Mouse (Mus musculus) stomach, embryonic 15.5 days (tissue): ENCODE results near the gene Cnot1. TPM values are rescaled to one million over a fixed set of nuclear protein-coding genes. Genes with fewer than 3 reads are reported as not detected.

Experiments
- ATAC-seq: fragments of 200-750 bp; cut with Nextera tagmentation; 2 replicates; pipeline ENCODE4 v1.8.0; 2017; ENCODE audit warnings: low read depth, moderate number of reproducible peaks, moderate TSS enrichment; ENCODE audit not compliant: insufficient read depth, low FRiP score
- H3K27ac ChIP-seq: fragments of 300-500 bp; sonication (generic); 2 replicates; pipeline ENCODE4 v1.5.1; 2015; ENCODE audit warnings: mild to moderate bottlenecking, inconsistent platforms
- H3K27me3 ChIP-seq: fragments of 300-500 bp; sonication (generic); replicated peaks from 2 replicates; pipeline ENCODE4 v1.6.1; 2015; ENCODE audit warnings: inconsistent platforms
- H3K36me3 ChIP-seq: fragments of 300-500 bp; sonication (generic); 2 replicates; pipeline ENCODE4 v1.6.1; 2015; ENCODE audit warnings: inconsistent platforms
- H3K4me1 ChIP-seq: fragments of 300-500 bp; sonication (generic); 2 replicates; pipeline ENCODE4 v1.6.1; 2015; ENCODE audit warnings: inconsistent platforms
- H3K4me2 ChIP-seq: fragments of 300-500 bp; sonication (generic); 2 replicates; pipeline ENCODE4 v1.6.1; 2015; ENCODE audit warnings: mild to moderate bottlenecking, inconsistent platforms
- H3K4me3 ChIP-seq: fragments of 300-500 bp; sonication (generic); replicated peaks from 2 replicates; pipeline ENCODE4 v1.5.1; 2015; ENCODE audit warnings: inconsistent platforms
- H3K9ac ChIP-seq: fragments of 300-500 bp; sonication (generic); 2 replicates; pipeline ENCODE4 v1.6.1; 2015; ENCODE audit warnings: inconsistent platforms
- H3K9me3 ChIP-seq: fragments of 300-500 bp; sonication (generic); 2 replicates; pipeline ENCODE4 v1.6.1; 2016; ENCODE audit warnings: inconsistent platforms
- WGBS: fragments of 180-500 bp; shearing (Covaris S2); methylation state at CpG from one replicate; pipeline ENCODE4 v1.1.7; 2015; 5-methylcytosine and 5-hydroxymethylcytosine counted together
- microRNA-seq: library from miRNA; unstranded; fragments of <30 nt; microRNA quantifications from one replicate; pipeline ENCODE4, GENCODE M21; 2016
- polyA plus RNA-seq: library from polyadenylated mRNA; unstranded; fragments of >200 nt; fragmentation: Nextera tagmentation; extraction: Ambion mirVana; gene quantifications from 2 replicates; pipeline ENCODE4 v1.2.1, GENCODE M21; 2015

Cnot1 gene
- polyA plus RNA-seq, 1 experiment from 2014 or later, result 51.8 TPM

GRCm38 (mm10) chr8:95672811-95673210 lies 134.5 kb downstream of the Cnot1 start:
- Histone ChIP-seq H3K27me3 (peaks cover 41% of the 10 kb centered on the region), H3K36me3 (no peaks in the 10 kb centered on the region), H3K9me3 (no peaks in the 10 kb centered on the region), H3K9ac (no peak overlapping the region), H3K4me1 (peaks cover 5% of the 10 kb centered on the region; the same call in 1 of the 2 replicates), H3K4me3 (no peak overlapping the region), H3K27ac (no peak overlapping the region), H3K4me2 (no peak overlapping the region)
- WGBS, result 72% methylated on average over 5 of the region's 5 CpGs
- no peak for ATAC-seq

GRCm38 (mm10) chr8:95671861-95672260 lies 135.4 kb downstream of the Cnot1 start:
- Histone ChIP-seq H3K9me3 (no peaks in the 10 kb centered on the region), H3K4me3 (no peak overlapping the region), H3K9ac (no peak overlapping the region), H3K4me1 (no peaks in the 10 kb centered on the region), H3K27me3 (peaks cover 31% of the 10 kb centered on the region), H3K36me3 (no peaks in the 10 kb centered on the region), H3K4me2 (no peak overlapping the region), H3K27ac (no peak overlapping the region)
- no peak for ATAC-seq
- WGBS, result 84% methylated on average over 6 of the region's 6 CpGs

GRCm38 (mm10) chr8:95669967-95670366 lies 137.3 kb downstream of the Cnot1 start:
- ATAC-seq, result no peak
- no peaks in the 10 kb centered on the region for H3K36me3 ChIP-seq
- no peaks in the 10 kb centered on the region for H3K4me1 ChIP-seq
- H3K9ac ChIP-seq, result no peak overlapping the region
- 0 out of 2 replicates have a peak, but pooled peaks cover 14% of the 10 kb centered on the region for H3K27me3 ChIP-seq
- 83% methylated on average over 2 of the region's 2 CpGs for WGBS
- H3K9me3 ChIP-seq, result no peaks in the 10 kb centered on the region
- H3K4me3 ChIP-seq, result no peak overlapping the region
- no peak overlapping the region for H3K4me2 ChIP-seq
- no peak overlapping the region for H3K27ac ChIP-seq

Small RNAs within 50 kb of the gene (microRNA-seq; reads per million reads assigned to microRNA genes)
- gene Mir7073, result 0.58 reads per million

Other genes with a start within 250 kb of the Cnot1 start
- not detected in 2 replicates for gene Prss54, start 231.1 kb downstream of the Cnot1 start, polyA plus RNA-seq
- gene Gins3, start 174.0 kb downstream of the Cnot1 start, polyA plus RNA-seq, result 16.4 and 17.7 TPM in 2 replicates
- 16.7 and 17.5 TPM in 2 replicates for gene Ndrg4, start 130.5 kb downstream of the Cnot1 start, polyA plus RNA-seq
- gene Setd6, start 91.6 kb downstream of the Cnot1 start, polyA plus RNA-seq, result 20.9 and 23.8 TPM in 2 replicates
- gene Sap18b, start 17.9 kb upstream of the Cnot1 start, polyA plus RNA-seq, result 346 and 356 TPM in 2 replicates
- gene Slc38a7, start 46.1 kb upstream of the Cnot1 start, polyA plus RNA-seq, result 13.2 and 16.7 TPM in 2 replicates
- 162 and 173 TPM in 2 replicates for gene Got2, start 81.1 kb upstream of the Cnot1 start, polyA plus RNA-seq